Mouse (Mus musculus): ENCODE measurements at regions not wholly inside any gene's neighbourhood (a gene's known extent, or its start where the extent isn't known, plus 50 kb on each side); places are given as distances from the start of the nearest gene placed in this dataset.

GRCm38 (mm10) chrX:39189417-39189816 is 156.7 kb upstream of the Cypt15 start:
- DNase-seq (ENCODE audit: low spot score in 2 of 2) = peak; percentile 4 to 19

- peak in 1 of 2 experiments; percentile 2 for DNase-seq (ENCODE audit: low spot score in 2 of 2)
Measured at GRCm38 (mm10) chrX:39229683-39230082, 116.4 kb upstream of the Cypt15 start.

GRCm38 (mm10) chrX:39250148-39250725 is 95.8 kb upstream of the Cypt15 start:
- peak; percentile 20 to 31 for DNase-seq (ENCODE audit: low spot score in 2 of 2)
